Mouse (Mus musculus): ENCODE results near the gene Ibtk.
"Not testable (repeated sequence)": the region's sequence is repeated elsewhere in the genome, so short reads cannot be mapped to it uniquely, and the experiment has no call there.

The Ibtk gene

GRCm38 (mm10) chr9:85749142-85749921, at the start of gene Ibtk:
Ibtk (minus strand) TSS chr9:85749334.
- DNase-seq (ENCODE audit: low spot score in 2 of 2): peak; percentile 95 to 99

DNA sequence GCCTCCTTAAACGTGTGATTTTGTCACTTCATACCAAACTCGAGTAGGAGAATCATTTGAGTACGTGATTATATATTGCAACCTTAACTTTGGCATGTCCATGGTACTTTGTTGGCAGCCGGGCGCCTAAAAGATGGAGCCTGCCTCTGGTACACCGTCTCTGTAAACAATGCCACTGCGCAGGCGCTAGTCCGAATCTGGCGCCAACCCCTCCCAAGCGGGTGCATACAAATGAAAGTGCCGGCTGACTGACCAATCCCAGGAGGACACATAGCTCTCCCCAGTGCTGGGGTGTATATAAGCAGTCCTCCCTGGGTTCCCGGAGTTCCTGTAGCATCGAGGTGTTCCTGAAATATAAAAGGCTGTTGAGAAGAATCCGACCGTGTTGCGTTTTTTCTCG, 42.4 kb upstream of the Ibtk start:
- DNase-seq (ENCODE audit: low spot score in 2 of 2): not testable (repeated sequence)

DNA sequence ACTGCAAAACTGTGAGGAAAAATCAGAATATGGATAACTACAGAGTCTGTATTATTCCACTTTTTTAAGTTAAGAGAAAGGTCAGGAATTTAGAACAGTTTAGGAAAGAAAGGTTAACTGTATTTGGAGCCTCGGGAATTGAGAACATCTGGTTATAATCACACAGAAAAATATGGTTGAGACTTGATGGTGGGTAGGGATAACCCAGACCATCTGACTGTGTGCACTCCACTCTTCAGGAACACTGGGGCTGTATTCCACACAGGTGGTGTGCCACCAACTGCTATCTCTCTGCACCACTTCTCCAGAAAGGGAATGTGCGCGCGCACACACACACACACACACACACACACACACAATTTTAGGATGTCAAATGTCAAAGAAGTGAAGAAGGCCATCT, 31.1 kb upstream of the Ibtk start:
- no peak for DNase-seq (ENCODE audit: low spot score in 2 of 2)

GRCm38 (mm10) chr9:85779458-85779857, 30.3 kb upstream of the Ibtk start:
- no peak for DNase-seq (ENCODE audit: low spot score in 2 of 2)

- no peak for DNase-seq (ENCODE audit: low spot score in 2 of 2)
Observed at GRCm38 (mm10) chr9:85777544-85777943, 28.4 kb upstream of the Ibtk start.

- DNase-seq (ENCODE audit: low spot score in 2 of 2): no peak
Observed at GRCm38 (mm10) chr9:85772280-85772679, 23.1 kb upstream of the Ibtk start.

DNA sequence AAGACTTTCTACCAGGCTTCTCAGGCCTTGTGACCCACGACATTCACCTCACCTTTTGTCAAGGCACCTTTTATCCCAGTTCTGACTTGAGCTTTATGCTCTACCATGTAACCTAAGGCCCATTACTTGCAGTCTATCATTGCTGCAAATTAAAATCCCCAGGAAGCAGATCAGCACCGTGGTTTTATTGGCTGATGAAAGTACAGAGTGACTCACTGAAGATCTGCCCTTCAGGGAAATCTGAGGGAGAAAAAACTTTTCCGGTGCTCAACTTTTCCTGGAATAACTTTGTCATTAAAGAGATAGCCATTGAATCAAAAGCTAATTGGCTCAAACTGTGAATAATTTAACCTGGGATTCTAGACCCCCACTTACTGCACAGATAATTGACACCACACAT, 22.3 kb upstream of the Ibtk start:
- DNase-seq (ENCODE audit: low spot score in 2 of 2): no peak

DNA sequence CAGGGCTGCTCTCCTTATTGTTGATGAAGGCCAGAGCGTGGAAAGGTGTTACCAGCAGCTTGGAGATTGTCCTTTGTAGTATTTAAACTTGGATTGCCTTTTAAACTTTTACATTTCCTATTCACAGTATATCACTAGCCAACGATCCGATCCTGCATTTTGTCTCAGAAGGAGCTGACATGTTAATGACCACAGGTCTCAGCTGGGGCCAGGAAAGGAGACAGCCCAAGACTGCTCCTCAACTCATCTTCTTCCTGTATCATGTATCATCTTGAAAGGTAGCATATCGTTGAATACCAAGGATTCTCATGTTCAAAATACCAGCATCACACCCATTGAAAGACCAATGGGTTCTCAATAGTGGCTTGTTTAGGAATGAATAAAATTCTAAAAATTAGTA, 21.2 kb upstream of the Ibtk start:
- no peak for DNase-seq (ENCODE audit: low spot score in 2 of 2)

DNA sequence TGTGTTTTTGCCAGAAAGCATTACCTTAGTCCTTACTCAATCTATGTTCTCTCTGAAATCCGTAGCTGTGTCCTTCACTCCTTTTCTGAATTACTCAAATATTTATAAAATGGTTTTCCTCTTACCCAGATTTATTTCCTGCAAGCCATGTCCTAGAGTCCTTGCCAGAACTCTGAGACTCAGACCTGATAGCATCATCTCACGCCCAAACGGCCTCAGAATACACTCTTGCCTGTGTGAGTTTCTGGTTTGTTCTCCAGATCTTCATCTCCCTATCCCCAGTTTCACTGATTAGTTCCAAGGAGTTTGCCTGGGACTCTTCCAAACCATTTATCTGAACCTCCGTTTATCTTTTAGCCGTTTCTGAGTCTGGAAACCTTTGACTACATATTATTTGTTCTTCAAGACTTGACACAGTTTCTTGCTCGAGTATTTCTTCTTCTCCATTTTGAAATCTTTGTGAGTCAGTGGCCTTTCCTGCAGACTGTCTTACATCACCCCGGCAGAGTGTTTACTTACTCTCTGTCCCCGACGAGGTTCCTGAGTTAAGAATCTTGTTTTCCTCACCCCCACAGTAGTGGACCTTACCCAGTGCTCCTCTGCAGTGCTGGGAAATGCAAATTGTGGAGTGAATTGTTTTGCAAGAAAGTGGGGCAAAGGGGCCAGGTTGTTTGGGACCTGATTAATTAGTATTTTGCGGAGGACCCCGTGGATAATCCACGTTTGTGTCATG, 20.1 kb upstream of the Ibtk start:
- no peak for DNase-seq (ENCODE audit: low spot score in 2 of 2)

- DNase-seq (ENCODE audit: low spot score in 2 of 2): no peak
Observed at GRCm38 (mm10) chr9:85767255-85767654, 18.1 kb upstream of the Ibtk start.

DNA sequence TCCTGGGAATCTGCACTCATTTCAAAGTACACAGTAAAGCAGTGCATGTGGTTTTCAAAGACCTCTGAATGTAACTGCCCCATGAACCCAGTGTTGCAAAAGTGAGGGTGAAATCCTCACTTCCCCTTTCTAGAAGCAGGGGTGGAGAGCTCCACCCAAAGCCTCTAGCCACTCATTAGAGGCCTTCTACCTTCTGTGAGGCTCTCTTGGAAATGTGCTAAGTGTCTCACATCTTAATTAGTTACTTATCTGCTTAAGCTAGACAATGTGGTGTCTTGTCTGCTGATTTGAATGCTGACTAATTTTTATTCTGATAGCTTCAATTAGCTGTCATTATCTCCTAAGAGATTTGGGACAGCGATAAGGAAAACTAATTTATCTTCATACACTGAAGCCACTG, 13.3 kb upstream of the Ibtk start:
- DNase-seq (ENCODE audit: low spot score in 2 of 2): no peak

DNA sequence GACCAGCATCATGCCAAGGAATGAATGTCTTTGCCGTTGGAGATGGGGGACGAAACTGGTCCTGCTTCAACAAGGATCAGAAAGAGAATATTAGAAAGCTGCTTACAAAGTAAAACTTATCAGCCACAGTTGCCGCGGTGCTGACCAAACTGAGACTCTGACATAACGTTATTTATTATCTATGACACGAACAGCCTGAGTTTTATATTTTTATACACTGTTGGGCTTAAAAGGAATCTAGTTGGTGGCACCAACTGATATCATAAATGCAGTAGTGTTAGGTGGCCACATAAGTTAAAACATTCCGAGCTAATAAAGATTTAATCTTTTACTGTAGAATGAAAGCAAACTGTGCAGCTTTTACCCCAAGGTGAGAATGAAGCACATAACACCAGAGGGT, 1.7 kb upstream of the Ibtk start:
- no peak for DNase-seq (ENCODE audit: low spot score in 2 of 2)

DNA sequence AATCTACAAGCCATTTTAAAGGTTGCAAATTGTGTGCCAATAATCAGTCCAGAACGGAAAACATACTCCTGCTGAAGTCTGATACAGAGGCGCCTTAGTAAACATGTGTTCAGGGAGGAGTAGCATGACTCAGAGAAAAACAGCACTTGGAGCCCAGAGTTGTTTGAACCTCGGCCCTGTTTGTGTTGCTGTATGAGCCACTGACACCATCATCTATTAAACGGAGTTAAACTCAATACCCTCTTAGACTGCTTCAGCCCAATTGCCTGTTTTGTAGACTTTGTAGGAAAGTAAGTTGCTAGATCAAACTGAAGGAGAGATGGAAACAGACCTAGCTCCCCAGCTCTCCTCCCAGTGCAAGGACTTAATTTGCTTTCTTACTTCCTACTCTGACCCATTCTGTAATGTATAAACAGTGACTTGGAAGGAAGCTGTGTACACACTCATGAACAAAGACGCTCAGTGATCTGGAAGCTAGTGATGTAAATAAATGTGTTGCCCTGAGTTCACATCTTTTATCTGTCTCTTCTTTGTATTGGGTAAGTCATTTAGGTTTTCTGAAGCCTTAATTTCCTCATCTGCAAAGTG, 882 bp upstream of the Ibtk start:
- no peak for DNase-seq (ENCODE audit: low spot score in 2 of 2)

- peak; percentile 56 to 57 for DNase-seq (ENCODE audit: low spot score in 2 of 2)
Observed at GRCm38 (mm10) chr9:85748204-85749141, 661 bp downstream of the Ibtk start.

- DNase-seq (ENCODE audit: low spot score in 2 of 2): no peak
Observed at GRCm38 (mm10) chr9:85745566-85745965, 3.6 kb downstream of the Ibtk start.

DNA sequence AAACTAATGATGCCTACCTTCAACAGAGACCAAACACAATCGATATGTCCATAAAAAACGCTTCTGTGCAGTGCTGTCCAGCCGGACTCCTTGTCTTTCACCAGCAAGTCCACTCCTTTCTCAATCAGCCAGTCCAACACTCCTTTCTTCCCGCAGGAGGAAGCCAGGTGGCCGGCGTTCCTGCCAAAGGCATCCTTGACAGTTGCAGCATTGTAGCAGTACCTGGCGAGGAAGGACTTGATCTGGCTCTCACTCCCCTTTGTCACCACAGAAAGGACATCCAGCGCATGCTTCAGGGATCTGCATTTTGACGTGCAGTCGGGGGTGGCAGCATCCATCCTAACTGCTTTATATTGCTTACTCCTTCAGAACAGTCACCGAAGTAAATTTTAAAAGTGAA, 5.8 kb downstream of the Ibtk start:
- no peak for DNase-seq (ENCODE audit: low spot score in 2 of 2)

DNA sequence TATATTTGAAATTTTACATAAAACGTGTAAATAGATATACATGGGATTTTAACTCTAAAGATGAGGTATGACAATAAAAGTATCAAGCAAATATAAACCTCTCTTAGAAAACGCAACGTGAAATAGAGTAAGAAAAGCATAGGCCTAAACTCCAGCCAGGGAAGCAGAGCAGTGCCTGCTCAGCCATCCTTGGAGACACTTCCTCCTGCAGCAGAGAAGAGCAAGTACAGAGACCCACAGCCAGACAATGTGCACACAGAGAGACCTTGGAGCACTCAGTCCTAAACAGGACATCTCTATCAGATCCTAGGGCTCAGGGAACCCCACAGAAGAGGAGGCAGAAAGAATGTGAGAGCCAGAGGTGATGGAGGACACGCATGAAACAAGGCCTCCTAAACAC, 7.0 kb downstream of the Ibtk start:
- DNase-seq (ENCODE audit: low spot score in 2 of 2): no peak

DNA sequence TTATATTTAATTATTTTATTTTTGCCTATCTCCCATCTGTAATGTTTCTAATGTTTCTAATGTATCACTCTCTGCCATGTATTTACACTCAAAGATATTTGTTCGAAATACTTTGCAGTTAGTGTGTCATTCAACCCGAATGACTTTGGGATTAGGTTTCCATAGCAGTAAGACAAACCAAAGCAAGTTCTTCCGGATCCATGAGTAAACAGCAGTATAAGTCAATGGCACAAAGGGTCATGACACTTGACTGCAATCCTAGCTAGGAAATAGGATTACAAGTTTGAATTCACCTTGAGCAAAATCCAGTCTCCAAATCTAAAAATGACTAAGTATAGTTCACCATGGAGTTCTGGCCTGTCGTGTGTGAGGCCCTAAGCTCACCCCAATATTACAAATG, 9.9 kb downstream of the Ibtk start:
- no peak for DNase-seq (ENCODE audit: low spot score in 2 of 2)

DNA sequence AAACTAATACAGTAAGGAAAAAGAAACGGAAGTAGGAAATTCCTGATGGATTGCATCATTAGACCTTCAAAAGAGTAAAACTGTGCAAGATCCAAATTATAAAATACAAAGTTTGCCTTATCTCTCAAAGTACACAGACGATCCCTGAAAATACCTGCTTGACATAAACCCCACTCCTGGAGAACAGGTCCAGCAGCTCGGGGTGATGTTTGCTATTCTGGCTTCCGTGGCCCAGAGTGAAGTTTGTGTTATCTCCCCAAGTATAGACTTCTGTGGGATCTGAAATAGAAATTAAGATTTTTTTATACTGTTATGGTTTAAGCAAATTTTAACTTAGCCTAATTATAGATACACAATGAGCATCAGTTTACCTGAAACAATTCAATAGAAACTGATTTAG, 14.3 kb downstream of the Ibtk start:
- no peak for DNase-seq (ENCODE audit: low spot score in 2 of 2)

GRCm38 (mm10) chr9:85724078-85724477, 25.1 kb downstream of the Ibtk start:
- no peak for DNase-seq (ENCODE audit: low spot score in 2 of 2)

GRCm38 (mm10) chr9:85717336-85717735, 31.8 kb downstream of the Ibtk start:
- no peak for DNase-seq (ENCODE audit: low spot score in 2 of 2)

- DNase-seq (ENCODE audit: low spot score in 2 of 2): no peak
Observed at GRCm38 (mm10) chr9:85707302-85707701, 41.8 kb downstream of the Ibtk start.
